Mouse (Mus musculus) liver, embryonic 14.5 days (tissue): Measurements from ENCODE around the gene Saxo2.

Source experiments
- CTCF ChIP-seq: IDR thresholded peaks from 2 replicates; pipeline ENCODE4 v1.5.1; 2016; ENCODE audit warnings: antibody characterized with exemption, low read depth, control low read depth
- EP300 ChIP-seq: IDR thresholded peaks from 2 replicates; pipeline ENCODE4 v1.6.1; 2016; ENCODE audit warnings: antibody characterized with exemption, low read depth

DNA sequence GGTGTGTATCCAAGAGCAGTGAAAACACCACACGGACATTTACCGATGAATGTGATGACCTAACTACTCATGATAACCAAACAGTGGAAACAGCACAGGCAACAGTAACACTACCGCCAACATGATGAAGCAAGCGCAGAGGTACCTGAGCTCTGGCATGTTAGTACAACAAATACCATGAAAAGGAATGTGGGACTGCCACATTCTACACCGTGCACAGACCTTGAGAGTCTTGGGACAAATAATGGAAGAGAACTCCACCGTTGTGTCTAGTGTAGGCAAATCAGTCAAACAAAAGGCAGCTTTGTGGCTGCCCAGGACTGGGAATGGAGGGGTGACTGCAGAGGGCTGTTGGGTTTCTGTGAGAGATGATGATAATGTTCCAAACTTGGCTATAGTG lies 42.9 kb downstream of the Saxo2 start:
- TF ChIP-seq CTCF = no peak
- no peak for TF ChIP-seq EP300
